Mouse (Mus musculus) central nervous system, embryonic 18 days (tissue): ENCODE data around the gene Grm4. TPM values are rescaled to one million over a fixed set of nuclear protein-coding genes. Genes with fewer than 3 reads are reported as not detected.

Source experiments
- polyA plus RNA-seq: library from polyadenylated mRNA; depleted of rRNA; stranded (reverse); fragments of >200 nt; gene quantifications from 2 replicates; pipeline ENCODE4 v1.2.3, GENCODE M21; 2012; rRNA removed

The Grm4 gene
- 16.5 and 19.8 TPM in 2 replicates for polyA plus RNA-seq

DNA sequence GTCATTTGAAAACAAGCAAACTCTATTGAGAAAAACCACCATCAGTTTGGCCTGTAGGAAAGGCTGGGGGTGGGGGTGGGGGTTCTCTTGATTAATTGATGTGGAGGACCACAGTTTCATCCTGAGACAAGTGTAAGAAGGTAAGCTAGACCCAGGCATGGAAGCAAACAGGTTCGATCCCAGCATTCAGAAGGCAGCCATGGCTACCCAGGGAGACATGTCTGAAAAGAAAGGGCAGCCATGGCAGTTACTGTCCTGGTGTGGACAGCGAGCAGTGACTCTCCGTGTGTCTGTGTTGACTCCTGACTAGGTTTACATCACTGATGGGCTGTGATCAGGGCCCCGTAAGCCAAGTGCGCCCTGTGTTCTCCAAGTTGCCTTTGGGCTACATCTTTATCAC, at the start of gene Grm4:
Gene Grm4 (minus strand): TSS at position 101 of the 400 bp plus-strand sequence.

GRCm38 (mm10) chr17:27565163-27565941, 44.1 kb upstream of the Grm4 start, which contains the start of gene AI413582:
Gene AI413582, minus strand, starts transcription at chr17:27565756.

DNA sequence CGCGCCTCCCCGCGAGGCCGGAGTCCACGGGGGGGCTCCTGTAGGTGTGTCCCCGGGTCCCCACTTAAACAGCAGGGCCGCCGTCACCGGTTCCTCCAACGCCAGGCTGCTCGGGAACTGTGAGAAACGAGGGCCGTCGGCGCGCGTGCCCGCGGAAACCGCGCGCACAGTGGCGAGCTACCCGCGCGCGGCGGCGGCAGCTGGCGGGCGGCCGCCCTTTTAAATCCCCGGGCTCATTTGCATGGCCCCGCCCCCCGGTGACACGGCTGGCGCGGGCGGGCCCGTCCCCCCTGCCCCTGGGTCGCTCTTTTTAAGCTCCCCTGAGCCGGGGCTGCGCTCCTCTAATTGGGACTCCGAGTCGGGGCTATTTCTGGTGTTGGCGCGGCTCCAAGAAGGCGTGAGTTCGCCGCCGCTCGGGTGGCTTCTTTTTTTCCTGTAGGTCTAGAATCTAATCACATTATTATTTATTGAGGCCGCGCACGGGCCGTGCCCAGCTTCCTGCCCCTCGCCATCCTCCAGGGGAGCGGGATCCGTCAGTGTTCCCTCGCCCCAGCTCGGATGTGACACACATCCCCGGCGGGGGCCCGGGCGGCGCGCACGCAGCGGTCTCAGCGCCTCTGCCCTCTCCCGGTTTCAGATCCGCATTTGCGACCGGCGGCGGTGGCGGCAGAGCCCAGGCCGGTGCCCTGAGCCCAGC, 35.3 kb upstream of the Grm4 start, which contains the start of gene Hmga1:
Gene Hmga1 (plus strand): TSS at position 183 of the 697 bp plus-strand sequence.

Other genes with a start within 250 kb of the Grm4 start
- gene Hmga1, start 35.1 kb upstream of the Grm4 start, polyA plus RNA-seq, result 77.0 and 80.0 TPM in 2 replicates
- 71.1 and 77.5 TPM in 2 replicates for gene AI413582, start 44.4 kb upstream of the Grm4 start, polyA plus RNA-seq
- 343 and 362 TPM in 2 replicates for gene Nudt3, start 102.1 kb upstream of the Grm4 start, polyA plus RNA-seq
- gene RPS10-NUDT3, start 113.8 kb upstream of the Grm4 start, polyA plus RNA-seq, result 0.14 and 0.29 TPM in 2 replicates
- 873 and 890 TPM in 2 replicates for gene Rps10, start 115.3 kb upstream of the Grm4 start, polyA plus RNA-seq
- 34.8 and 41.1 TPM in 2 replicates for gene Pacsin1, start 134.1 kb upstream of the Grm4 start, polyA plus RNA-seq
- 2.0 and 2.1 TPM in 2 replicates for gene Spdef, start 207.6 kb upstream of the Grm4 start, polyA plus RNA-seq